Mouse (Mus musculus): ENCODE results near the gene Tspan9.

- no peak for TF ChIP-seq POLR2A (IDR thresholded peaks at IDR 0.05; ENCODE audit: low read depth, low read length)
- no peak for TF ChIP-seq CTCF (IDR thresholded peaks at IDR 0.05; ENCODE audit: extremely low read depth, insufficient read depth, insufficient read length, insufficient replicate concordance)
Measured at GRCm38 (mm10) chr6:128025581-128025980, 117.8 kb downstream of the Tspan9 start.
